15 mouse cellular contexts compared by ENCODE assay signal in the genomic region with DNA sequence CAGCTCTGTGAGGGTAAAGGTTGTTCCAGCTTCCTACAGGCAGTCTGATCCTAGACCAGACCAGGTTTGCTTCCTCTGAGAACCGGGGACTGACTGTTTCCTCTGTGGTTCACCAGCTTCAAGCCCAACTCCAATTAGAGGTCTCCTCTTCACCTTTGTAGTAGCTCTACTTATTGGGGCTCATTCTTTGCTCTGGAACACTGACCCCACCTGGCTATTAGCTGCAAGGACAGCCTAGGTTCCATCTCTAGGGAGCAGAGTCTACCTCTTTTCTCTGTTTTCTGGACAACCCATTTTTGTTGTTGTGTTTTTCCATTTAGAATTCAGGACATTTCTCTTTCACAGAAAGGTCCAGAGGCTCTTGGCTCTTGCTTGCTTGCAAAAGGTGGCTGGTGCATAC.
DNase-seq lines count a peak whose midpoint lies in the region; ATAC-seq and TF ChIP-seq lines count a peak whose summit lies in the region.
"Had no signal": no experiment of that assay in that cellular context is flagged by ENCODE, and none has a peak within 500 bp of the region (broad histone marks: within the 10 kb centered on the region; RNA-seq: fewer than 3 reads in every experiment).

No protein-coding gene starts in this region.

- TF ChIP-seq POLR2A in kidney, adult 2 months (IDR thresholded peaks at IDR 0.05; ENCODE audit: low read depth, low read length) = no peak

- 75% methylated on average over 1 of the region's 1 CpGs for WGBS in kidney, adult 2 months
- WGBS in midbrain, postnatal 0 days = 82% methylated on average over 1 of the region's 1 CpGs
- 90% methylated on average over 1 of the region's 1 CpGs for WGBS in midbrain, embryonic 10.5 days

- H3K9me3 ChIP-seq in midbrain, postnatal 0 days (ENCODE audit: low read length) = no peaks in the 10 kb centered on the region
- no peaks in the 10 kb centered on the region for H3K9me3 ChIP-seq in midbrain, embryonic 10.5 days (replicated peaks)
- H3K9me3 ChIP-seq: forebrain, embryonic 15.5 days; midbrain, embryonic 15.5 days had no signal

- no peak for ATAC-seq in midbrain, postnatal 0 days (ENCODE audit: low FRiP score)
- ATAC-seq: forebrain, embryonic 15.5 days; midbrain, embryonic 15.5 days had no signal

- no peaks in the 10 kb centered on the region for H3K27me3 ChIP-seq in kidney, adult 2 months (replicated peaks; ENCODE audit: control insufficient read depth, insufficient read depth, low read length)
- H3K27me3 ChIP-seq in midbrain, postnatal 0 days (ENCODE audit: insufficient read depth, low read length) = no peaks in the 10 kb centered on the region
- H3K27me3 ChIP-seq in midbrain, embryonic 10.5 days (ENCODE audit: low read depth, poor library complexity, severe bottlenecking) = no peaks in the 10 kb centered on the region
- H3K27me3 ChIP-seq: forebrain, embryonic 15.5 days; midbrain, embryonic 15.5 days had no signal

- TF ChIP-seq CTCF in kidney, adult 2 months (conservative IDR thresholded peaks at IDR 0.05; ENCODE audit: insufficient read depth, insufficient read length, low read depth, low read length) = peak; percentile 33
- TF ChIP-seq CTCF in midbrain, postnatal 0 days (IDR thresholded peaks at IDR 0.05) = peak; percentile 48

- no peak overlapping the region for H3K27ac ChIP-seq in kidney, adult 2 months (ENCODE audit: insufficient read depth, low read depth, low read length)
- no peak overlapping the region for H3K27ac ChIP-seq in midbrain, postnatal 0 days (ENCODE audit: low read depth, low read length)
- no peak overlapping the region for H3K27ac ChIP-seq in midbrain, embryonic 10.5 days (replicated peaks)
- H3K27ac ChIP-seq: forebrain, embryonic 15.5 days; midbrain, embryonic 15.5 days had no signal

- H3K4me1 ChIP-seq in kidney, adult 2 months (ENCODE audit: control insufficient read depth, insufficient read depth, low read length) = no peaks in the 10 kb centered on the region
- no peaks in the 10 kb centered on the region for H3K4me1 ChIP-seq in midbrain, postnatal 0 days (ENCODE audit: insufficient read depth, low read length)
- no peaks in the 10 kb centered on the region for H3K4me1 ChIP-seq in midbrain, embryonic 10.5 days
- H3K4me1 ChIP-seq: forebrain, embryonic 15.5 days; midbrain, embryonic 15.5 days had no signal

- no peak overlapping the region for H3K9ac ChIP-seq in midbrain, postnatal 0 days (replicated peaks; ENCODE audit: low read length, poor library complexity, severe bottlenecking)
- H3K9ac ChIP-seq: forebrain, embryonic 15.5 days; midbrain, embryonic 15.5 days had no signal

- H3K36me3 ChIP-seq in kidney, adult 2 months (ENCODE audit: control insufficient read depth, insufficient read depth, low read length) = no peaks in the 10 kb centered on the region
- no peaks in the 10 kb centered on the region for H3K36me3 ChIP-seq in midbrain, postnatal 0 days (ENCODE audit: insufficient read depth, low read length)
- H3K36me3 ChIP-seq in midbrain, embryonic 10.5 days = no peaks in the 10 kb centered on the region
- H3K36me3 ChIP-seq: forebrain, embryonic 15.5 days; midbrain, embryonic 15.5 days had no signal

- H3K4me3 ChIP-seq in kidney, adult 2 months (ENCODE audit: insufficient read depth, low read depth, low read length) = no peak overlapping the region
- no peak overlapping the region for H3K4me3 ChIP-seq in midbrain, postnatal 0 days (ENCODE audit: low read depth, low read length)
- H3K4me3 ChIP-seq in midbrain, embryonic 10.5 days = no peak overlapping the region
- H3K4me3 ChIP-seq: forebrain, embryonic 15.5 days; midbrain, embryonic 15.5 days had no signal

- DNase-seq in kidney, adult 2 months = no peak
- no peak for DNase-seq in kidney, postnatal 25 days
- no peak for DNase-seq in midbrain, postnatal 0 days (ENCODE audit: low spot score)
- DNase-seq in midbrain, embryonic 10.5 days (ENCODE audit: low spot score) = no peak
- DNase-seq in c-Kit-positive CD71-positive TER-119-negative erythroid progenitor cells, embryonic 14.5 days (ENCODE audit: low read depth) = peak; percentile 8
- DNase-seq in spleen, postnatal 36 days (ENCODE audit: low spot score in 2 of 2) = no peak
- DNase-seq in urinary bladder, adult 2 months (ENCODE audit: low spot score) = no peak
- DNase-seq: cerebellum, adult 2 months; heart, postnatal 36 days; kidney, postnatal 14 days; lung, postnatal 14 days; right cerebral cortex, postnatal 14 days had no signal

- H3K4me2 ChIP-seq in midbrain, postnatal 0 days (ENCODE audit: low read depth, low read length, poor library complexity, severe bottlenecking) = no peak overlapping the region
- H3K4me2 ChIP-seq: forebrain, embryonic 15.5 days; liver, embryonic 11.5 days; midbrain, embryonic 15.5 days had no signal
